In genomic region chr9:41242372-41242771, GRCm38 (mm10) we compare ENCODE assay signal across 23 mouse cellular contexts.
DNase-seq lines count a peak whose midpoint lies in the region; ATAC-seq and TF ChIP-seq lines count a peak whose summit lies in the region.
"Had no signal": no experiment of that assay in that cellular context is flagged by ENCODE, and none has a peak within 500 bp of the region (broad histone marks: within the 10 kb centered on the region; RNA-seq: fewer than 3 reads in every experiment).

No protein-coding gene starts in this region.

- H3K4me2 ChIP-seq in intestine, postnatal 0 days (replicated peaks; ENCODE audit: low read depth) = no peak overlapping the region
- no peak overlapping the region for H3K4me2 ChIP-seq in intestine, embryonic 15.5 days (replicated peaks)
- no peak overlapping the region for H3K4me2 ChIP-seq in hindbrain, embryonic 12.5 days (replicated peaks)
- H3K4me2 ChIP-seq: neural tube, embryonic 12.5 days had no signal

- H3K9ac ChIP-seq in intestine, postnatal 0 days (ENCODE audit: low read depth, low read length) = no peak overlapping the region
- no peak overlapping the region for H3K9ac ChIP-seq in intestine, embryonic 15.5 days
- no peak overlapping the region for H3K9ac ChIP-seq in hindbrain, embryonic 12.5 days
- H3K9ac ChIP-seq: neural tube, embryonic 12.5 days had no signal

- no peak overlapping the region for H3K4me3 ChIP-seq in intestine, postnatal 0 days (ENCODE audit: low read depth, low read length)
- no peak overlapping the region for H3K4me3 ChIP-seq in intestine, embryonic 15.5 days (replicated peaks)
- no peak overlapping the region for H3K4me3 ChIP-seq in testis, adult 2 months (ENCODE audit: control insufficient read depth, low read depth, low read length)
- H3K4me3 ChIP-seq in hindbrain, embryonic 12.5 days = no peak overlapping the region
- H3K4me3 ChIP-seq: embryonic facial prominence, embryonic 10.5 days; heart, embryonic 10.5 days; hindbrain, embryonic 10.5 days; limb, embryonic 10.5 days; megakaryocyte, embryonic 14.5 days; neural tube, embryonic 12.5 days had no signal

- TF ChIP-seq CTCF in intestine, postnatal 0 days (IDR thresholded peaks at IDR 0.05; ENCODE audit: low read depth) = 0 out of 2 replicates have a peak, but pooled peaks have one; percentile 14
- TF ChIP-seq CTCF in testis, adult 2 months (IDR thresholded peaks at IDR 0.05; ENCODE audit: control insufficient read depth, insufficient read depth, insufficient replicate concordance, low read depth, low read length) = peak; percentile 82; the same call in 1 of the 2 replicates

- DNase-seq in testis, postnatal 10 days (ENCODE audit: low spot score) = no peak
- peak; percentile 57 for DNase-seq in R1 (ENCODE audit: low read depth, low spot score)
- DNase-seq in right cerebral cortex, adult 18-20 months = no peak
- DNase-seq: adrenal gland, postnatal 14 days; B cell, adult 2 months; cerebellum, adult 9-10 months; kidney, adult 18-20 months; liver; lung, adult 2 months; midbrain, embryonic 14.5 days; right cerebral cortex, postnatal 4 days had no signal

- no peaks in the 10 kb centered on the region for H3K4me1 ChIP-seq in intestine, postnatal 0 days (replicated peaks; ENCODE audit: control insufficient read depth, insufficient read depth, low read length)
- no peaks in the 10 kb centered on the region for H3K4me1 ChIP-seq in intestine, embryonic 15.5 days (replicated peaks)
- H3K4me1 ChIP-seq in testis, adult 2 months (ENCODE audit: control insufficient read depth, insufficient read depth, low read length) = no peaks in the 10 kb centered on the region; the same call in 1 of the 2 replicates
- peaks cover 4% of the 10 kb centered on the region; the same call in 1 of the 2 replicates for H3K4me1 ChIP-seq in hindbrain, embryonic 12.5 days
- H3K4me1 ChIP-seq: limb, embryonic 10.5 days; megakaryocyte, embryonic 14.5 days; neural tube, embryonic 12.5 days had no signal

- H3K27me3 ChIP-seq in intestine, postnatal 0 days (replicated peaks; ENCODE audit: control insufficient read depth, insufficient read depth, low read length) = no peaks in the 10 kb centered on the region
- H3K27me3 ChIP-seq in intestine, embryonic 15.5 days (replicated peaks) = no peaks in the 10 kb centered on the region
- no peaks in the 10 kb centered on the region for H3K27me3 ChIP-seq in testis, adult 2 months (ENCODE audit: control insufficient read depth, insufficient read depth, low read length)
- H3K27me3 ChIP-seq in hindbrain, embryonic 12.5 days = no peaks in the 10 kb centered on the region
- H3K27me3 ChIP-seq: megakaryocyte, embryonic 14.5 days; neural tube, embryonic 12.5 days had no signal

- H3K9me3 ChIP-seq in intestine, postnatal 0 days (ENCODE audit: control insufficient read depth) = no peaks in the 10 kb centered on the region
- no peaks in the 10 kb centered on the region for H3K9me3 ChIP-seq in intestine, embryonic 15.5 days
- H3K9me3 ChIP-seq in hindbrain, embryonic 12.5 days (replicated peaks) = no peaks in the 10 kb centered on the region
- H3K9me3 ChIP-seq: embryonic facial prominence, embryonic 10.5 days; heart, embryonic 10.5 days; hindbrain, embryonic 10.5 days; limb, embryonic 10.5 days; neural tube, embryonic 12.5 days had no signal

- H3K36me3 ChIP-seq in intestine, postnatal 0 days (ENCODE audit: control insufficient read depth, insufficient read depth) = no peaks in the 10 kb centered on the region
- H3K36me3 ChIP-seq in intestine, embryonic 15.5 days = no peaks in the 10 kb centered on the region
- no peaks in the 10 kb centered on the region for H3K36me3 ChIP-seq in testis, adult 2 months (ENCODE audit: control insufficient read depth, insufficient read depth, low read length)
- no peaks in the 10 kb centered on the region for H3K36me3 ChIP-seq in hindbrain, embryonic 12.5 days
- H3K36me3 ChIP-seq: embryonic facial prominence, embryonic 10.5 days; heart, embryonic 10.5 days; hindbrain, embryonic 10.5 days; limb, embryonic 10.5 days; neural tube, embryonic 12.5 days had no signal

- TF ChIP-seq POLR2A in testis, adult 2 months (IDR thresholded peaks at IDR 0.05; ENCODE audit: control insufficient read depth, low read depth, low read length) = no peak

- 86% methylated on average over 7 of the region's 7 CpGs for WGBS in intestine, postnatal 0 days
- 85% methylated on average over 7 of the region's 7 CpGs for WGBS in intestine, embryonic 15.5 days
- WGBS in hindbrain, embryonic 12.5 days = 87% methylated on average over 7 of the region's 7 CpGs

- H3K27ac ChIP-seq in intestine, postnatal 0 days (ENCODE audit: low read depth, low read length) = no peak overlapping the region
- no peak overlapping the region for H3K27ac ChIP-seq in intestine, embryonic 15.5 days
- no peak overlapping the region for H3K27ac ChIP-seq in testis, adult 2 months (ENCODE audit: control insufficient read depth, insufficient read depth, low read depth, low read length)
- H3K27ac ChIP-seq in hindbrain, embryonic 12.5 days = no peak overlapping the region
- H3K27ac ChIP-seq: embryonic facial prominence, embryonic 10.5 days; heart, embryonic 10.5 days; hindbrain, embryonic 10.5 days; hindbrain, postnatal 0 days; limb, embryonic 10.5 days; neural tube, embryonic 12.5 days had no signal

- no peak for ATAC-seq in intestine, postnatal 0 days
- ATAC-seq in intestine, embryonic 15.5 days = no peak
- no peak for ATAC-seq in hindbrain, embryonic 12.5 days (ENCODE audit: low FRiP score)
- ATAC-seq: activated CD4-positive, CD25-positive, alpha-beta regulatory T cell, adult 4 months; hindbrain, postnatal 0 days had no signal
